Mouse (Mus musculus) limb, embryonic 11.5 days (tissue): ENCODE measurements around the gene Cpsf4. TPM values are rescaled to one million over a fixed set of nuclear protein-coding genes. Genes with fewer than 3 reads are reported as not detected.

ENCODE experiments used
- ATAC-seq: fragments of 200-750 bp; cut with Nextera tagmentation; 2 replicates; pipeline ENCODE4 v1.8.0; 2017; ENCODE audit warnings: low read depth; ENCODE audit not compliant: insufficient number of reproducible peaks, low FRiP score, low TSS enrichment
- DNase-seq: peaks from one replicate; pipeline ENCODE4 v3.0.0-alpha.2; 2015; ENCODE audit warnings: low spot score
- H3K27ac ChIP-seq: fragments of 300-500 bp; sonication (generic); replicated peaks from 2 replicates; pipeline ENCODE4 v1.5.1; 2014; ENCODE audit warnings: low read depth, mild to moderate bottlenecking, low read length
- H3K27me3 ChIP-seq: fragments of 300-500 bp; sonication (generic); 2 replicates; pipeline ENCODE4 v1.6.1; 2014; ENCODE audit warnings: mild to moderate bottlenecking, low read length, mixed read lengths; ENCODE audit not compliant: control insufficient read depth, insufficient read depth
- H3K36me3 ChIP-seq: fragments of 300-500 bp; sonication (generic); 2 replicates; pipeline ENCODE4 v1.6.1; 2014; ENCODE audit warnings: mild to moderate bottlenecking, low read length, moderate library complexity, mixed read lengths; ENCODE audit not compliant: control insufficient read depth, insufficient read depth
- H3K4me1 ChIP-seq: fragments of 300-500 bp; sonication (generic); 2 replicates; pipeline ENCODE4 v1.6.1; 2014; ENCODE audit warnings: low read length, mixed read lengths; ENCODE audit not compliant: control insufficient read depth, insufficient read depth
- H3K4me2 ChIP-seq: fragments of 300-500 bp; sonication (generic); 2 replicates; pipeline ENCODE4 v1.6.1; 2014; ENCODE audit warnings: low read depth, mild to moderate bottlenecking, moderate library complexity; ENCODE audit not compliant: severe bottlenecking
- H3K4me3 ChIP-seq: fragments of 300-500 bp; sonication (generic); 2 replicates; pipeline ENCODE4 v1.5.1; 2014; ENCODE audit warnings: low read depth, low read length
- H3K9ac ChIP-seq: fragments of 300-500 bp; sonication (generic); 2 replicates; pipeline ENCODE4 v1.6.1; 2014; ENCODE audit warnings: mild to moderate bottlenecking, low read length
- H3K9me3 ChIP-seq: fragments of 300-500 bp; sonication (generic); 2 replicates; pipeline ENCODE4 v1.6.1; 2016; ENCODE audit warnings: low read length; ENCODE audit not compliant: control insufficient read depth
- WGBS: fragments of 180-500 bp; shearing (Covaris S2); extraction: QIAGEN DNeasy Blood & Tissue Kit; methylation state at CpG from one replicate; pipeline ENCODE4 v1.1.7; 2014; 5-methylcytosine and 5-hydroxymethylcytosine counted together
- polyA plus RNA-seq: library from polyadenylated mRNA; unstranded; fragments of >200 nt; fragmentation: Nextera tagmentation; extraction: Ambion mirVana; gene quantifications from 2 replicates; pipeline ENCODE4 v1.2.1, GENCODE M21; 2014

The Cpsf4 gene
- polyA plus RNA-seq, 1 experiment from 2014 or later = 39.8 TPM

- WGBS = 93% methylated on average over 6 of the region's 6 CpGs
- no peaks in the 10 kb centered on the region for H3K9me3 ChIP-seq
- DNase-seq (no peak), ATAC-seq (no peak)
- H3K4me1 ChIP-seq = no peaks in the 10 kb centered on the region
- H3K9ac ChIP-seq = no peak overlapping the region
- H3K36me3 ChIP-seq = peaks cover 51% of the 10 kb centered on the region
- no peak overlapping the region for H3K27ac ChIP-seq
- no peak overlapping the region for H3K4me3 ChIP-seq
- H3K27me3 ChIP-seq = no peaks in the 10 kb centered on the region
- no peak overlapping the region for H3K4me2 ChIP-seq
These were observed 17.7 kb upstream of the Cpsf4 start for GRCm38 (mm10) chr5:145149294-145149693.

- 94% methylated on average over 5 of the region's 5 CpGs for WGBS
- Histone ChIP-seq H3K4me1 (no peaks in the 10 kb centered on the region), H3K36me3 (peaks cover 34% of the 10 kb centered on the region; the same call in 1 of the 2 replicates), H3K27ac (no peak overlapping the region), H3K4me3 (no peak overlapping the region), H3K9me3 (no peaks in the 10 kb centered on the region), H3K9ac (no peak overlapping the region), H3K27me3 (no peaks in the 10 kb centered on the region), H3K4me2 (no peak overlapping the region)
- ATAC-seq (no peak), DNase-seq (no peak)
These were observed 14.3 kb upstream of the Cpsf4 start for GRCm38 (mm10) chr5:145152690-145153089.

DNA sequence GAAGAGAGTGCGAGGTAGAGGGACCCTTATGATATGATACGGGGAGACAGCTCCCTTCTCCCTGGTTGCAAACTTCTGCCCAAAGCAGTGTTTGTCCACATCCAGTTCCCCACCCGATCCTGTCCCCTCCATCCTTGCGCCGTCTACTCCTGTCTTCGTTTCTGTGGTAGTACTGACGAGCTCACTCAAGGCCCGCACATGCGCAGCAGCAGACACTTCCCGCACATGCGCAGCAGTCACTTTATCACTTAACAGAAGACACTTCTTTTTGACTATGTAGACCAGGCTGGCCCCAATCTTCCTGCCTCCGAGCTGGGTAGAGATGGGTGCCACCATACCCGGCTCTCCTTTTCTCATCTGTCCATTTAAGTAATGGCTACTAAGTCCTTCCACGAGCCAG is 5.7 kb upstream of the Cpsf4 start:
- Histone ChIP-seq H3K9me3 (no peaks in the 10 kb centered on the region), H3K36me3 (peaks cover 13% of the 10 kb centered on the region), H3K4me1 (peaks cover 5% of the 10 kb centered on the region), H3K9ac (no peak overlapping the region), H3K27ac (no peak overlapping the region), H3K27me3 (no peaks in the 10 kb centered on the region), H3K4me3 (no peak overlapping the region), H3K4me2 (no peak overlapping the region)
- ATAC-seq (no peak), DNase-seq (no peak)
- WGBS = 95% methylated on average over 14 of the region's 14 CpGs

DNA sequence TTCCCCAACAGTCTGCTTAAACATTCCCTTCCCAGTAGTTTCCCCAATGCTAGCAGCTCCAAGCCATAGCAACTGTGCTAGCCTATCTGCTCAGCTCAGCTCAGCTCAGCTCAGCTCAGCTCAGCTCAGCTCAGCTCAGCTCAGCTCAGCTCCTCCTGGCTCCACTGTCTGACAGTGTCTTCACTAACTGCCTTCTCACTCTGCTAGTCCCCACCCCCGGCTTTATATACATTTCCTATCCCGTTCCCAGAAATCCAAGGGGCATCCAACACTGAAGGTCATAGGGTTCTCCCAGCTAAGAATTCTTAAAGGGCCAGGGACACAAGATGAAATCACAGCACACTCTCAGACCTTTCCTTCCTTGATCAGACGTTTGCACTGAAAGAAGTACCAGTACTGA is 2.3 kb upstream of the Cpsf4 start:
- DNase-seq (no peak), ATAC-seq (no peak)
- no peak overlapping the region for H3K27ac ChIP-seq
- no peaks in the 10 kb centered on the region for H3K9me3 ChIP-seq
- no peak overlapping the region for H3K4me2 ChIP-seq
- no peak overlapping the region for H3K9ac ChIP-seq
- 76% methylated on average over 3 of the region's 3 CpGs for WGBS
- H3K27me3 ChIP-seq = no peaks in the 10 kb centered on the region
- peaks cover 14% of the 10 kb centered on the region for H3K4me1 ChIP-seq
- no peak overlapping the region for H3K4me3 ChIP-seq
- peaks cover 8% of the 10 kb centered on the region for H3K36me3 ChIP-seq

DNA sequence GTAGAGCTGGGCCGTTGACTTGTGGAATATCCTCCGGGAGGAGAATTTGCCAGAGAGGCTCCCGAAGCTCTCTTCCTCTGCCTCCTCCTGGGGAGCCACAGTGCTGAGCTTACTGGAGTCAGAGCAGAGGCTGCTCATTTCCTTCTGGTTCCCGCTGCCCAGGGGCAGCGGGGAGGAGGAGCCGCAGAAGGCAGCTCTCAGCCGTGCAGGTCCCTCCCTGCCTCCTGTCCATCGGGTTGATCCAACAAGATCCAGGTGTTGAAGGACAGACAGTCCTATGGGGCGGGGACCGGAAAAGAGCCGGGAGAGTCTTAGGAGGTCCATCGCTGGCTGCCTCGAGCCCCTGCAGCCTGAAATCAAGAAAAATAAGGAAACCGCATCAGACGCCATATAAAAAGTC is 1.8 kb upstream of the Cpsf4 start:
- H3K9me3 ChIP-seq = no peaks in the 10 kb centered on the region
- H3K9ac ChIP-seq = no peak overlapping the region
- no peak overlapping the region for H3K4me3 ChIP-seq
- H3K27me3 ChIP-seq = no peaks in the 10 kb centered on the region
- H3K4me2 ChIP-seq = no peak overlapping the region
- 88% methylated on average over 15 of the region's 15 CpGs for WGBS
- DNase-seq = no peak
- peaks cover 8% of the 10 kb centered on the region for H3K36me3 ChIP-seq
- H3K27ac ChIP-seq = no peak overlapping the region
- peaks cover 14% of the 10 kb centered on the region for H3K4me1 ChIP-seq
- ATAC-seq = no peak

DNA sequence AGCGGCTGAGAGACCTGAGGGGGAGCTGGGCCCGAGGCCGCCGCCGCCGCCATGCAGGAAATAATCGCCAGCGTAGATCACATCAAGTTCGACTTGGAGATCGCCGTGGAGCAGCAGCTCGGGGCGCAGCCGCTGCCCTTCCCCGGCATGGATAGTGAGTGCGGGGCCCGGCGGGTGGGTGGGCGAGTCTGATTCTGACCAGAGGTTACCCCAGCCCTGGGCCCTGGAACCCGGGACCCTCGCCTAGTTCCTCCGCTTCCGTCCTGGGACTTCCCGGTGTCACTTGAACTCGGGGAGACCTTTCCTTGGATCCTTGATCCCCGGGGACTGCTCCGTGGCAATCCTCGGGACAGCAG is 271 bp downstream of the Cpsf4 start:
- ATAC-seq (peak; percentile 65), DNase-seq (no peak)
- Histone ChIP-seq H3K27me3 (no peaks in the 10 kb centered on the region), H3K36me3 (peaks cover 19% of the 10 kb centered on the region), H3K4me2 (peak overlapping the region; percentile 58), H3K9me3 (no peaks in the 10 kb centered on the region), H3K27ac (0 out of 2 replicates have a peak overlapping the region, but pooled peaks have one; percentile 16), H3K4me3 (peak overlapping the region; percentile 80), H3K4me1 (peaks cover 14% of the 10 kb centered on the region), H3K9ac (peak overlapping the region; percentile 89)
- WGBS = 0% methylated on average over 28 of the region's 28 CpGs

DNA sequence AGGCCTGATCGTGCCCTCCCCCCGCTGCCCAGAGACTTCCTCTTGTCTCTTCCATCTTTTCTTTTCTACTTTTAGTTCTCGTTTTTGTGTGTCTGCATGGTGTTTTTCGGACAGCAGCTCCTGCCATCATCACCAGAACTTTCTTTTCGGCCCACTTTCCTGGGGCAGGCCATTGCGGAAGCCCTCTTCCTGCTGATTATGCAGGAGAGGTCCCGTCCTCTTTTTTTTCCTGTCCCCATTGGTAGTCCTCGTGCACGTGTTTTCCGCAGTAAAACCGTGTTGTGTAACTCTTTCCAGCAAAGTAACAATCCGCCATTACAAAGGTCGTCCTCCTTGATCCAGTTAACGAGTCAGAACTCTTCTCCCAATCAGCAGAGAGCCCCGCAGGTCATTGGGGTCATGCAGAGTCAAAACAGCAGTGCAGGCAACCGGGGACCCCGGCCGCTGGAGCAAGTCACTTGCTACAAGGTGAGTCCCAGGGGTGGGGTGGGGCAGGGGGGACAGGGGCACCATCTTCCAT is 11.5 kb downstream of the Cpsf4 start:
- H3K4me2 ChIP-seq = no peak overlapping the region
- no peaks in the 10 kb centered on the region for H3K27me3 ChIP-seq
- H3K9me3 ChIP-seq = no peaks in the 10 kb centered on the region
- peaks cover 48% of the 10 kb centered on the region for H3K36me3 ChIP-seq
- H3K4me1 ChIP-seq = no peaks in the 10 kb centered on the region
- ATAC-seq (no peak), DNase-seq (no peak)
- H3K27ac ChIP-seq = no peak overlapping the region
- WGBS = 85% methylated on average over 18 of the region's 18 CpGs
- H3K4me3 ChIP-seq = no peak overlapping the region
- H3K9ac ChIP-seq = no peak overlapping the region

- DNase-seq = no peak
- ATAC-seq = no peak
- Histone ChIP-seq H3K4me1 (peaks cover 6% of the 10 kb centered on the region), H3K9ac (no peak overlapping the region), H3K4me3 (no peak overlapping the region), H3K4me2 (no peak overlapping the region), H3K27me3 (no peaks in the 10 kb centered on the region), H3K9me3 (no peaks in the 10 kb centered on the region), H3K27ac (no peak overlapping the region), H3K36me3 (peaks cover 44% of the 10 kb centered on the region)
- 90% methylated on average over 2 of the region's 2 CpGs for WGBS
These were observed 18.2 kb downstream of the Cpsf4 start for GRCm38 (mm10) chr5:145185244-145185643.

GRCm38 (mm10) chr5:145189416-145189815 is 22.4 kb downstream of the Cpsf4 start:
- peaks cover 11% of the 10 kb centered on the region for H3K4me1 ChIP-seq
- no peaks in the 10 kb centered on the region for H3K27me3 ChIP-seq
- no peak overlapping the region for H3K27ac ChIP-seq
- 94% methylated on average over 6 of the region's 6 CpGs for WGBS
- peaks cover 11% of the 10 kb centered on the region; the same call in 1 of the 2 replicates for H3K36me3 ChIP-seq
- no peak overlapping the region for H3K9ac ChIP-seq
- no peak overlapping the region for H3K4me2 ChIP-seq
- H3K4me3 ChIP-seq = no peak overlapping the region
- DNase-seq (no peak), ATAC-seq (no peak)
- no peaks in the 10 kb centered on the region for H3K9me3 ChIP-seq
